Mouse (Mus musculus) activated CD4-positive, CD25-positive, alpha-beta regulatory T cell, adult 9 weeks (primary cell): ENCODE results near the gene Rpl21. TPM values are rescaled to one million over a fixed set of nuclear protein-coding genes. Genes with fewer than 3 reads are reported as not detected.

Experiments used
- polyA plus RNA-seq: library from polyadenylated mRNA; unstranded; fragments of 100-300 nt; shearing (Covaris generic); gene quantifications from one replicate; pipeline ENCODE4 v1.2.1, GENCODE M21; 2017

Gene Rpl21
- polyA plus RNA-seq, result 439 TPM

DNA sequence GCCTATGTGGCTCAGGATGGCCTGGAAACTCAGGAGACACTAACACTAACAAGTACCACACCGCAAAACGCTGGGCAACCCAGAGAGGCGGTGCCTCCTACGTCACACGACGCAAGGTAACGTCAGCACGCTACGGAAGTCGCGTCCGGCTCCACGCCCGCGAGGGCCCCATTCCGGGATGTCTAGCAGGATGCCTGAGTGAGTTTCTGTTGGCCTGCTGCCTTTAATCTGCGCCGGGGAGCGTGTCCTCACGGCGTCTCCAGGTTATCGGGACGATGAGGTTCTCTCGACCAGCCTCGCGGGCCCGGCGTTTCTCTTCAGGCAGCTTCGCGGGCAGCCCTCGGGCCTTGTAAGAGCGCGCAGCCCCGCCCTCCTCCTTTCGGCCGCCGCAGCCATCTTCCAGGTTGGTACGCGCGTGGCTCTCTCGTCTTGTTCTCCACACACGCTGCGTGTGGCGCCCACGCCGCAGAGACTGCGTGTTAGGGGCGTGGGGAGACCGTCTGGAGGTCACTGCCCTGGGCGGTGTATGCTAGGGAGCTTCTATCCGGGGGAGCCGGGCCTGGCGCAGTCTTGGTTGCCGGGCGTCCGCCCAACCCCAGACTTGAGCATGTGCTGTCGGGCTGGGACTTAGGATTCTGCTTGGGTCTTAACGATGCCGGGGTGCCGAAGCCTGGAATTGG lies at the start of gene Rpl21:
TSS of gene Rpl21 (plus strand) at position 122 of the 680 bp plus-strand sequence.

DNA sequence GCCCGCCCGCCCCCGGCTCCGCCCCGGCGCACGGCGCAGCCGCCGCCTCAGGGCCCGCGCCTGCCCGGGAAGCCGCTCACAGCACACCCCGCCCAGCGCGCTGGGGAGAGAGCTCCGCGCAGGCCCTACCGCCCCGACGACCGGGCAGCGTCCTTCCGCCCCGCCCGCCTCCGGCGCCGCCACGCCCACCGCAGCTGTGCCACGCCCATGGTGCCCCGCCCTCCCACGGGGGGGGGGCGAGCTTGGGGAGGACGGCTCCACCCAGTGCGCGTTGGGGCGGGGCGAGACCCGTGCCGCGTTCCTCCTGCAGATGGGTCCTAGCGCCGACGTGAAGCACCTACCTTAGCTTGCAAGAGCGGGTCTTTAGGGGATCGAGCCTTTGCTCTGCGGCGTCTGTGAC lies 37.8 kb upstream of the Rpl21 start, which contains the start of gene Usp12:
TSS of gene Usp12 (minus strand) at position 154 of the 400 bp plus-strand sequence.

DNA sequence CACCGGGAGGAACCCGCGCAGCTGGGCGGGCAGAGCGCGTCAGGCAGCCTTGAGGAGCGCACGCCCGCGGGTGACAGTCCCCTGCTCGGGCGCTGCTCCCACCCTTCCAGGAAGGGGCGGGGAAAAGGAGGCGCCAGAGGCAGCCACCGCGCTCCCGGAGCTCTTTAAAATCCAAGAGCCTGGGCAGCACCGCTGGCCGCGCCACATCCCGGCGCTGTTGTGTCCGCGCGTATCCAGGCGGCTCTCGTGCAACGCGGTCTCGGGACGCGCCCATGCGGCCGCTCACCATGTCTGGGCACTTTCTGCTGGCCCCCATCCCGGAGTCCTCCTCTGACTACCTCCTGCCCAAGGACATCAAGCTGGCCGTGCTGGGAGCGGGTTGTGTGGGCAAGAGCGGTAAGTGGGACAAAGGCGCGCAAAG lies 12.3 kb downstream of the Rpl21 start, which contains the start of gene Rasl11a:
TSS of gene Rasl11a (plus strand) at position 127 of the 421 bp plus-strand sequence.

Other genes starting within 250 kb of the Rpl21 start
- not detected for gene Gpr12, start 247.7 kb upstream of the Rpl21 start, polyA plus RNA-seq
- 3.2 TPM for gene Usp12, start 37.9 kb upstream of the Rpl21 start, polyA plus RNA-seq
- gene Rasl11a, start 12.2 kb downstream of the Rpl21 start, polyA plus RNA-seq, result 8.4 TPM
- gene Gtf3a, start 115.8 kb downstream of the Rpl21 start, polyA plus RNA-seq, result 32.4 TPM
- 37.5 TPM for gene Mtif3, start 130.9 kb downstream of the Rpl21 start, polyA plus RNA-seq
- gene Lnx2, start 243.7 kb downstream of the Rpl21 start, polyA plus RNA-seq, result 50.4 TPM
- gene Polr1d, start 244.2 kb downstream of the Rpl21 start, polyA plus RNA-seq, result 172 TPM